Mouse (Mus musculus) left cerebral cortex, adult 2 months (tissue): Measurements from ENCODE around the gene Pglyrp3. TPM values are rescaled to one million over a fixed set of nuclear protein-coding genes. Genes with fewer than 3 reads are reported as not detected.
A peak's percentile ranks its signal among the peaks of the same experiment; 100 is the strongest.
"Not testable (repeated sequence)": the region's sequence is repeated elsewhere in the genome, so short reads cannot be mapped to it uniquely, and the experiment has no call there.

Experiments
- DNase-seq, 2 experiments: peaks; one replicate each; pipeline ENCODE4 v3.0.0; 2021 to 2022; ENCODE audit warnings: low spot score in 2 of 2, mixed read lengths in 1 of 2; ENCODE audit errors: extremely low spot score in 1 of 2
- H3K27ac ChIP-seq: fragments of 200-600 bp; 2 replicates; pipeline ENCODE4 v1.8.1; 2022
- H3K4me3 ChIP-seq: fragments of 200-600 bp; 2 replicates; pipeline ENCODE4 v1.8.1; 2022
- CTCF ChIP-seq: fragments of 200-600 bp; IDR thresholded peaks from 2 replicates; pipeline ENCODE4 v1.8.1; 2022; ENCODE audit warnings: antibody characterized with exemption, mild to moderate bottlenecking, moderate library complexity
- intact Hi-C: fragments of 180-260 bp; cut with DNase I; formaldehyde crosslinking; loops from one replicate; pipeline ENCODE4 v1.15.1; 2025
- long read RNA-seq, 2 experiments: library from polyadenylated mRNA; stranded (forward); transcript quantifications; one replicate each; pipeline ENCODE4 v2.0.0; 2021; ENCODE audit warnings: borderline mapping rate in 2 of 2
- microRNA-seq, 2 experiments: library from miRNA; unstranded; fragments of <30 nt; microRNA quantifications; one replicate each; pipeline ENCODE4 v1.2.0; 2021
- total RNA-seq, 2 experiments: library from RNA; stranded (reverse); gene quantifications; 2 replicates each; pipeline ENCODE4 v1.2.3; 2021

Pglyrp3 gene
- not detected for total RNA-seq
- long read RNA-seq, experiment 1, result 0 reads
- long read RNA-seq, experiment 2, result 0 reads

DNA sequence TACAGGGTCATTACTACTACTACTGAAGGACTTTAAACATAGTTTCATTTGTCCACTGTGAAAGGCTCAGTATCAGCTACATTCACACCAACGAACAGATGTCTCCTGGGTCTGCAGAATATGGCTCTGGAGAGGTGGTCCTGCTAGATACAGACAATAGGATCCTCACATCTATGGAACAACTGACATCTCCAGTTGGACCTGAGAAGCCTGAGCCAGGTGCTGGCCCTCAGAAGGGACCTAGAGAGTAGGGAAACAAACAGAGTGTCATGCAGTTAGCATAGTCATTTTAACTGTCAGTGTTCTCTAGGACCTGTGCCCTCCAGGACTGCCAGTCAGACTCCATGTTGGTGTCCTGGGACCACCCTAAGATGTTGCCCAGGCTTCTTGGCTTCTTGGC, at the start of gene Pglyrp3:
Gene Pglyrp3 (plus strand): TSS at position 301 of the 400 bp plus-strand sequence.
- no peak within 1 kb of the TSS for H3K27ac ChIP-seq
- H3K4me3 ChIP-seq, result no peak within 1 kb of the TSS
- TF ChIP-seq CTCF, result no peak
- DNase-seq, result no peak
- intact Hi-C loops, result no loop called here

DNA sequence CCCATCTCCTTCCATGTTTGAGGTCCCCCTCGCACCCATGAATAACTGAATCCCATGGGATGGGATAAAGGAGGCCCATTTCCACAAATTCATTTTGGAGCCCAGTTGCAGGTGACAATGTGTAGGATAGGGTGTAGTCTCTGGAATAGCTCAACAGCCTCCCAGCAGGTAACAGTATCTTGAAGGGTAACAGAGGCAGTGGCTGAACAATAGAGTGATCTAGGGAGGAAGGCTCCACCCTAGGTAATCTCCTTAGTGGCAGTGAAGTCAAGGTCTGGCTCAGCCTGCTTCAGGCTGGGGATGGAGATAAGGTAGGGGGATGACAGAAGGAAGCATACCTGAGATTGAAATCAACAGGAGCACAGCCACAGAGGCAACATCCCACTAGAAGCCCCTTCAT, 3.4 kb upstream of the Pglyrp3 start:
- H3K4me3 ChIP-seq, result no peak overlapping the region
- no peak for TF ChIP-seq CTCF
- no peak overlapping the region for H3K27ac ChIP-seq
- DNase-seq, result no peak
- intact Hi-C loops, result no loop called here

- H3K27ac ChIP-seq, DNase-seq, intact Hi-C loops, H3K4me3 ChIP-seq: not testable (repeated sequence)
These were observed 10.2 kb downstream of the Pglyrp3 start for GRCm38 (mm10) chr3:92024541-92024940.

- no peak overlapping the region for H3K4me3 ChIP-seq
- no peak for DNase-seq
- intact Hi-C loops, result no loop called here
- H3K27ac ChIP-seq, result no peak overlapping the region
- TF ChIP-seq CTCF, result no peak
These were observed 18.8 kb downstream of the Pglyrp3 start for GRCm38 (mm10) chr3:92033203-92033602.

DNA sequence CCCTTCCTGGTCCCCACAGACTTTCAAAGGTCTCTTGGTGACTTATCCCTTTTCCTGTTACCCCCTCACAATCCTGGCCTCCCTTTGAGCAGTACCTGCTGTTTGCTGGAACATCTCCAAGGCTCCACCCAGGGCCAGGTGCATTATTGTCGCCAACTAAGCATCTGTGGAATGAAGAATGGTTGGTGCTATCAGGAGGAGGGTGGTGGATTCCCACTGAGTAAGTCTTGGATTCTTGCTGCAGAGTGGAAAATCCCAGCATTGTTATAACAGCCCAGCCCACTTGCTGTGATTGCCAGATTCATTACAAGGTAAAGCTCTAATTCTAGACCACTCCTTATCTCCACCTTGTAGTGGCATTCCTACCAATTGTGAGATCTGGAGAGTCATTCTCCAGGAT, 19.5 kb downstream of the Pglyrp3 start:
- TF ChIP-seq CTCF, result no peak
- intact Hi-C loops, result no loop called here
- H3K4me3 ChIP-seq, result no peak overlapping the region
- DNase-seq, result no peak
- no peak overlapping the region for H3K27ac ChIP-seq

GRCm38 (mm10) chr3:92050382-92051054, 36.1 kb downstream of the Pglyrp3 start:
- DNase-seq, result no peak
- H3K4me3 ChIP-seq, result no peak overlapping the region
- intact Hi-C loops, result loop anchor here (1.0 kb wide), 1 partner anchor 56 kb away; no protein-coding TSS in a partner anchor
- peak; percentile 78 for TF ChIP-seq CTCF
- no peak overlapping the region for H3K27ac ChIP-seq

DNA sequence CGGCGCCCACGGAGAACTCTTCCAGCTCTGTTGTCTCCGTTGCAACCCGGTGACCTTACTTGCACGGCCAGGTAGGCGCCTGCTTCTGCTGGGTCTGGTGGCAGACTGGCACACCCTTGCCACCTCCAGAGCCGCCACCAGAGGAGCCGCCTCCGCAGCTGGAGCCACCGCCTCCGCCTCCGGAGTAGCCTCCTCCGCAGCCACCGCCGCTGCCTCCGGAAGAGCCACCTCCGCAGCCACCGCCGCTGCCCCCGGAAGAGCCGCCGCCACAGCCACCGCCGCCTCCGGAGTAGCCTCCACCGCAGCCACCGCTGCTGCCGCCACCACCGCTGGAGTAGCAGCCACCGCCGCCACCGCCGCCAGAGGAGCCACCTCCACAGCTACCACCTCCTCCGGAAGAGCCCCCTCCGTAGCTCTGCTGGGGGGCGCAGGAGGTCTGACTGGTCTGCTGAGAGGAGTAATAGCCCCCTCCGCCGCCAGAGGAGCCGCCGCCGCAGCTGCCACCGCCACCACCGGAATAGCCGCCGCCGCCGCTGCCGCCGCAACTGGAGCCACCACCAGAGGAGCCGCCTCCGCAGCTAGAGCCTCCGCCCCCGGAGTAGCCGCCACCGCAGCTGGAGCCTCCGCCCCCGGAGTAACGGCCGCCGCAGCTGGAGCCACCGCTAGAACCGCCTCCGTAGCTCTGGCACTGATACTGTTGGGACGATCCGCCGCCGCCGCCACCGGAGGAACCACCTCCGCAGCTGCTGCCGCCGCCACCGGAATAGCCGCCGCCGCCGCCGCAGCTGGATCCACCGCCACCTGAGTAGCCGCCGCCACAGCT, 66.3 kb downstream of the Pglyrp3 start:
- peak overlapping the region; percentile 59 for H3K4me3 ChIP-seq
- DNase-seq, result peak; percentile 46 to 70
- peak; percentile 12 for TF ChIP-seq CTCF
- intact Hi-C loops, result no loop called here
- peak overlapping the region; percentile 90 for H3K27ac ChIP-seq

Small RNA genes within 50 kb of the gene (microRNA-seq; reads per million reads assigned to microRNA genes)
- 0 reads per million in 2 experiments for gene Gm23697
- gene Gm25145, result 0 reads per million in 2 experiments

Other genes with a start within 250 kb of the Pglyrp3 start
- 1 to 10 TPM; 1.2 to 2.3 TPM for gene Lor, start 68.6 kb downstream of the Pglyrp3 start, total RNA-seq
- gene Prr9, start 109.4 kb downstream of the Pglyrp3 start, total RNA-seq, result not detected
- gene Lelp1, start 128.2 kb downstream of the Pglyrp3 start, total RNA-seq, result not detected
- gene Sprr2a1, start 201.2 kb downstream of the Pglyrp3 start, total RNA-seq, result not detected
- gene Sprr2a2, start 201.3 kb downstream of the Pglyrp3 start, total RNA-seq, result not detected